Mouse (Mus musculus) colon, adult 2 months (tissue): ENCODE measurements around the gene Apol7c. TPM values are rescaled to one million over a fixed set of nuclear protein-coding genes. Genes with fewer than 3 reads are reported as not detected.

ENCODE experiments used
- polyA plus RNA-seq: library from polyadenylated mRNA; depleted of rRNA; stranded (reverse); fragments of >200 nt; gene quantifications from 2 replicates; pipeline ENCODE4 v1.2.3, GENCODE M21; 2012; rRNA removed

Gene Apol7c
- polyA plus RNA-seq = 4.8 and 9.0 TPM in 2 replicates

GRCm38 (mm10) chr15:77533216-77533615 lies at the start of gene Apol7c:
Gene Apol7c, minus strand, starts transcription at chr15:77533316.

DNA sequence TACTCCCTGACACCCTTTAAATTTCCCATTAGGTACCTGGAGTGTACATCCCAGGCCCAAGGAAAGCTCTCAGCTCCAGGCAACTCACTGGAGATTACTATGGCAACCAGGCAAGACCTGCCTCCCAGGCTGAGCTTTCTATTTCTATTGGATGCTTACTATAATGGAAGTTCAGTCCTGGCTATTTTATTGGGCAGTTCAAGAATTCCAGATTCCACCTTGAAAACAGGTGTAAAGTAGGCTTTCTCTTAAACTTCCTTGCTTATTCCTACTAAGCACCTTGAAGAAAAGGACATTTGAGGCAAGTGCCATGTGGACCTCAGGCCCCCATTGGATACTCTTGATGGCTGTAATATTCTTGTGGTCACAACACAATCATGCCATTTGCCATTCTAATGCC lies 28.7 kb upstream of the Apol7c start, which contains the start of gene 1700025B11Rik:
Gene 1700025B11Rik (minus strand): TSS at position 101 of the 400 bp plus-strand sequence.

GRCm38 (mm10) chr15:77507966-77508365 lies 25.1 kb downstream of the Apol7c start, which contains the start of gene Apol11a:
Gene Apol11a, plus strand, starts transcription at chr15:77508271.

DNA sequence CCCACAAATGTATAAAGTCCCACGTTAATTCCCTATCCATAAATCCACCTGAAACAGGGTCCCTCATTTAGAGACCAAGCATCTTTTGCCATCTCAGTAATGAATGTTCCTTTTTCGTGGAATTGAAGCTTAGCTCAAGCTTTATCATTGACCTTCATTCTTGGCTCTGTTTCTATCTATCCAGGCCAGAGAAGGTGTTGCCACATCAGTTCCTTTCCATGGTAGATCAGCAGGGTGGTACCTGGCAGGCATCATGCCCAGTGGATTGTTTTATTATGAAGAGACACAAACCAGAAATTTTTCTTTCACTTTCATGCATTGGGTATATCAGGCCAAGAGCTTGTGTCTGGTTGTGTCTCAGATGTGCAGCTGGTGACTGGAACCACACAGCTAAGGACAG lies 56.4 kb downstream of the Apol7c start, which contains the start of gene Apol10a:
Gene Apol10a (plus strand): TSS at position 355 of the 400 bp plus-strand sequence.

Other genes with a start within 250 kb of the Apol7c start
- gene Rbfox2, start 226.3 kb downstream of the Apol7c start, polyA plus RNA-seq = 50.7 and 51.9 TPM in 2 replicates
- 4.1 and 9.1 TPM in 2 replicates for gene Apol7a, start 134.2 kb downstream of the Apol7c start, polyA plus RNA-seq
- gene Apol9a, start 122.2 kb downstream of the Apol7c start, polyA plus RNA-seq = 5.0 and 5.8 TPM in 2 replicates
- 0.14 TPM in 1 of 2 replicates, not detected in the other for gene Apol7b, start 85.8 kb downstream of the Apol7c start, polyA plus RNA-seq
- gene Apol10a, start 56.3 kb downstream of the Apol7c start, polyA plus RNA-seq = 10.6 and 16.7 TPM in 2 replicates
- not detected in 2 replicates for gene Apol11a, start 25.0 kb downstream of the Apol7c start, polyA plus RNA-seq
- gene 1700025B11Rik, start 28.6 kb upstream of the Apol7c start, polyA plus RNA-seq = not detected in 2 replicates
- gene Apol10b, start 62.8 kb upstream of the Apol7c start, polyA plus RNA-seq = 0.12 and 0.19 TPM in 2 replicates
- not detected in 2 replicates for gene Gm36245, start 65.9 kb upstream of the Apol7c start, polyA plus RNA-seq
- gene Apol11b, start 110.0 kb upstream of the Apol7c start, polyA plus RNA-seq = 0.10 TPM in 1 of 2 replicates, not detected in the other
- 1.1 and 1.4 TPM in 2 replicates for gene Apol7e, start 165.5 kb upstream of the Apol7c start, polyA plus RNA-seq
- 1.7 and 3.0 TPM in 2 replicates for gene Apol9b, start 195.7 kb upstream of the Apol7c start, polyA plus RNA-seq
- 0.06 and 0.15 TPM in 2 replicates for gene Apol8, start 223.7 kb upstream of the Apol7c start, polyA plus RNA-seq